Mouse (Mus musculus): Measurements from ENCODE around the gene Fgd6. TPM values are rescaled to one million over a fixed set of nuclear protein-coding genes. Genes with fewer than 3 reads are reported as not detected.

Gene Fgd6
- polyA plus RNA-seq, 1 experiment from 2014 or later = 2.3 TPM

DNA sequence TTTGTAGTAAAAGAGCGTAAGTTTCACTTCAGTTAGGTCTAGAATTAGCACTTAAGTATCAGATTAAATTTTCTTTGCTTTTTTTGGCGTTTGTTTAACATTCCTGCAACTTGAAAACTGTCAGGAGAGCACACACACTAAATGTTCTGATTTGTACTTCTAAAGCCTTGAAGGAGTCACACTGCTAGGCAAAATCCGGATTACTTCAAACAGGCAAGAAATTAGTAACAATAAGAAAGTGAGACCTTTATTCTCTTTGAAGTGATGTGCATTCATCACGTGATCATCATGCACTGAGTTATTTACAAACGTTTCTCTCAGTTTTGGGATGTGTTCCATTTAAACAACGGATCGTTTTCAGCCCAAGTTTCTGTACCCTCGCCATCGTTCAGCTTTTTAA is 1.4 kb downstream of the Fgd6 start:
- H3K9me3 ChIP-seq (replicated peaks; ENCODE audit: low read length) = no peaks in the 10 kb centered on the region
- H3K4me3 ChIP-seq (replicated peaks; ENCODE audit: low read depth, low read length) = peak overlapping the region; percentile 91
- TF ChIP-seq CTCF (IDR thresholded peaks at IDR 0.05; ENCODE audit: low read depth) = no peak
- H3K27me3 ChIP-seq (ENCODE audit: insufficient read depth, low read length) = no peaks in the 10 kb centered on the region
- DNase-seq (ENCODE audit: low spot score) (peak; percentile 58), ATAC-seq (replicated peaks; ENCODE audit: low FRiP score, low read depth) (no peak)
- H3K4me2 ChIP-seq (ENCODE audit: low read length) = peak overlapping the region; percentile 59
- H3K36me3 ChIP-seq (ENCODE audit: insufficient read depth, low read length) = no peaks in the 10 kb centered on the region
- H3K9ac ChIP-seq (ENCODE audit: low read depth, low read length) = no peak overlapping the region
- no peaks in the 10 kb centered on the region for H3K4me1 ChIP-seq (replicated peaks; ENCODE audit: insufficient read depth, low read length)
- no peak overlapping the region for H3K27ac ChIP-seq
- 39% methylated on average over 9 of the region's 9 CpGs for WGBS

DNA sequence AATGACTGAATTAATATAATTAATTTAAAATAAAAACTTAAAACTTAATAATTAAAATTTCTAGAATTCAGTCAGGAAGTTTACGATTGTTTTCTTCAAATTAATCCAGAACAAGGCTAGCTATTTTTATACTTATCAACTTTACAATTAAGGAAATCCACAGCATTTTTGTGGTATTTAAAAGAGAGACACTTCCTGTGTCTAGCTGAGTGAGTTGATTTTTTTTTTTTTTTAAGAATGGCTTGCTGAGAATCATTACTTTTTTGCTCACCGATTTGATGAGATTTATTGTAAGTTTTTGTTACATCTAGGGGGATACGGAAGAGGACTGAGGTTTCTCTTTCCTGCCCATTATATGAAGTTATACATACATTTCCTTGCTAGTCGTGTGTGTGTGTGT is 1.8 kb downstream of the Fgd6 start:
- H3K27me3 ChIP-seq (ENCODE audit: insufficient read depth, low read length) = no peaks in the 10 kb centered on the region
- ATAC-seq (replicated peaks; ENCODE audit: low FRiP score, low read depth) (no peak), DNase-seq (ENCODE audit: low spot score) (no peak)
- no peak for TF ChIP-seq CTCF (IDR thresholded peaks at IDR 0.05; ENCODE audit: low read depth)
- no peaks in the 10 kb centered on the region for H3K9me3 ChIP-seq (replicated peaks; ENCODE audit: low read length)
- H3K4me2 ChIP-seq (ENCODE audit: low read length) = peak overlapping the region; percentile 59; the same call in 1 of the 2 replicates
- no peaks in the 10 kb centered on the region for H3K36me3 ChIP-seq (ENCODE audit: insufficient read depth, low read length)
- no peak overlapping the region for H3K27ac ChIP-seq
- no peak overlapping the region for H3K9ac ChIP-seq (ENCODE audit: low read depth, low read length)
- no peaks in the 10 kb centered on the region for H3K4me1 ChIP-seq (replicated peaks; ENCODE audit: insufficient read depth, low read length)
- H3K4me3 ChIP-seq (replicated peaks; ENCODE audit: low read depth, low read length) = 0 out of 2 replicates have a peak overlapping the region, but pooled peaks have one; percentile 91
- WGBS = 56% methylated on average over 4 of the region's 4 CpGs

- 58% methylated on average over 7 of the region's 7 CpGs for WGBS
- DNase-seq (ENCODE audit: low spot score) = no peak
- ATAC-seq (replicated peaks; ENCODE audit: low FRiP score, low read depth) = no peak
- Histone ChIP-seq H3K4me2 (ENCODE audit: low read length) (peak overlapping the region; percentile 36; the same call in 1 of the 2 replicates), H3K27ac (no peak overlapping the region), H3K27me3 (ENCODE audit: insufficient read depth, low read length) (no peaks in the 10 kb centered on the region), H3K4me1 (replicated peaks; ENCODE audit: insufficient read depth, low read length) (no peaks in the 10 kb centered on the region), H3K36me3 (ENCODE audit: insufficient read depth, low read length) (no peaks in the 10 kb centered on the region), H3K9ac (ENCODE audit: low read depth, low read length) (no peak overlapping the region), H3K9me3 (replicated peaks; ENCODE audit: low read length) (no peaks in the 10 kb centered on the region), H3K4me3 (replicated peaks; ENCODE audit: low read depth, low read length) (0 out of 2 replicates have a peak overlapping the region, but pooled peaks have one; percentile 7)
- TF ChIP-seq CTCF (IDR thresholded peaks at IDR 0.05; ENCODE audit: low read depth) = no peak
Measured at GRCm38 (mm10) chr10:94038366-94039260, 2.8 kb downstream of the Fgd6 start.

DNA sequence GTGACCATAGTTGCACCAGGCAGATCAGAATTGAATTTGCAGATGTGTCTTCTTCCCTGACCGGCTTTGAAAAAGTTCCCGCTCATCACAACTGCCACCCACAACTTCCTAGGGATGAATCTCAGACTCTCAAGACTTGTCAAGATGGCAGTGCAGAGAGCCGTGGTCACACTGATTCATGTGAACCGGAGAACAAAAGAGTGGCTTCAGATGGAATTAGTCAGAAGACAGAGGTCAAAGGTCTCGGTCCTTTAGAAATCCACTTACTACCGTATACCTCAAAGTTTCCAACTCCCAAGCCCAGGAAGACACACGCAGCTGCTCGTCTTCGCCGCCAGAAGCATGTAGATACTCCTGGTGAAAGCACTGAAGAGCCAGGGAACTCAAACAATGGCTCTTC is 8.1 kb downstream of the Fgd6 start:
- no peak for TF ChIP-seq CTCF (IDR thresholded peaks at IDR 0.05; ENCODE audit: low read depth)
- Histone ChIP-seq H3K4me2 (ENCODE audit: low read length) (no peak overlapping the region), H3K9ac (ENCODE audit: low read depth, low read length) (no peak overlapping the region), H3K4me1 (replicated peaks; ENCODE audit: insufficient read depth, low read length) (peaks cover 7% of the 10 kb centered on the region; the same call in 1 of the 2 replicates), H3K36me3 (ENCODE audit: insufficient read depth, low read length) (0 out of 2 replicates have a peak, but pooled peaks cover 11% of the 10 kb centered on the region), H3K27ac (no peak overlapping the region), H3K4me3 (replicated peaks; ENCODE audit: low read depth, low read length) (no peak overlapping the region), H3K9me3 (replicated peaks; ENCODE audit: low read length) (no peaks in the 10 kb centered on the region), H3K27me3 (ENCODE audit: insufficient read depth, low read length) (no peaks in the 10 kb centered on the region)
- DNase-seq (ENCODE audit: low spot score) (no peak), ATAC-seq (replicated peaks; ENCODE audit: low FRiP score, low read depth) (no peak)
- WGBS = 80% methylated on average over 10 of the region's 10 CpGs

DNA sequence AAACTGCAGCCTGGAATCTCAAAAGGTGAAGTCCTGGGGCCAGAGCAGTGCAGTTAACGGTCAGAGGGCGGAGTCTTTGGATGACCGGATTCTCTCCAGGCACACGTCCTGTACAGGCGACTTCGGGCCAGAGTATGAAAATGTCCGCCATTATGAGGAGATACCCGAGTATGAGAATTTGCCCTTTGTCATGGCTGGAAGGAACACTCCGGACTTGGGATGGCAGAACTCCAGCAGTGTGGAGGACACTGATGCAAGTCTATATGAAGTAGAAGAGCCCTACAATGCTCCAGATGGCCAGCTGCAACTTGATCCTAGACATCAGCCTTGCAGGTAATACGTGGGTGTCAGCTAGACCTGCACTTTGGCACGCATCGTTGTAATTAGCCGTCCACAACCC is 9.5 kb downstream of the Fgd6 start:
- no peak for ATAC-seq (replicated peaks; ENCODE audit: low FRiP score, low read depth)
- H3K27ac ChIP-seq = no peak overlapping the region
- H3K9me3 ChIP-seq (replicated peaks; ENCODE audit: low read length) = no peaks in the 10 kb centered on the region
- 0 out of 2 replicates have a peak, but pooled peaks cover 11% of the 10 kb centered on the region for H3K36me3 ChIP-seq (ENCODE audit: insufficient read depth, low read length)
- DNase-seq (ENCODE audit: low spot score) = no peak
- TF ChIP-seq CTCF (IDR thresholded peaks at IDR 0.05; ENCODE audit: low read depth) = no peak
- no peak overlapping the region for H3K4me2 ChIP-seq (ENCODE audit: low read length)
- WGBS = 88% methylated on average over 13 of the region's 13 CpGs
- H3K27me3 ChIP-seq (ENCODE audit: insufficient read depth, low read length) = no peaks in the 10 kb centered on the region
- H3K4me1 ChIP-seq (replicated peaks; ENCODE audit: insufficient read depth, low read length) = peaks cover 11% of the 10 kb centered on the region; the same call in 1 of the 2 replicates
- H3K4me3 ChIP-seq (replicated peaks; ENCODE audit: low read depth, low read length) = no peak overlapping the region
- H3K9ac ChIP-seq (ENCODE audit: low read depth, low read length) = no peak overlapping the region

- Histone ChIP-seq H3K27me3 (ENCODE audit: insufficient read depth, low read length) (no peaks in the 10 kb centered on the region), H3K27ac (no peak overlapping the region), H3K4me1 (replicated peaks; ENCODE audit: insufficient read depth, low read length) (peaks cover 13% of the 10 kb centered on the region; the same call in 1 of the 2 replicates), H3K9me3 (replicated peaks; ENCODE audit: low read length) (no peaks in the 10 kb centered on the region), H3K9ac (ENCODE audit: low read depth, low read length) (no peak overlapping the region), H3K36me3 (ENCODE audit: insufficient read depth, low read length) (0 out of 2 replicates have a peak, but pooled peaks cover 11% of the 10 kb centered on the region), H3K4me3 (replicated peaks; ENCODE audit: low read depth, low read length) (no peak overlapping the region), H3K4me2 (ENCODE audit: low read length) (no peak overlapping the region)
- no peak for TF ChIP-seq CTCF (IDR thresholded peaks at IDR 0.05; ENCODE audit: low read depth)
- ATAC-seq (replicated peaks; ENCODE audit: low FRiP score, low read depth) (no peak), DNase-seq (ENCODE audit: low spot score) (no peak)
- WGBS = 59% methylated on average over 1 of the region's 1 CpGs
Measured at GRCm38 (mm10) chr10:94047024-94047423, 11.2 kb downstream of the Fgd6 start.

Measured in kidney, postnatal 0 days (tissue).